Mouse (Mus musculus): ENCODE measurements at regions not wholly inside any gene's neighbourhood (a gene's known extent, or its start where the extent isn't known, plus 50 kb on each side); places are given as distances from the start of the nearest gene placed in this dataset.

- DNase-seq = no peak
Observed at GRCm38 (mm10) chr1:13424524-13424923, 2010.6 kb downstream of the A830018L16Rik start.

- no peak for DNase-seq
Observed at GRCm38 (mm10) chr1:13425601-13426327, 2011.9 kb downstream of the A830018L16Rik start.

DNA sequence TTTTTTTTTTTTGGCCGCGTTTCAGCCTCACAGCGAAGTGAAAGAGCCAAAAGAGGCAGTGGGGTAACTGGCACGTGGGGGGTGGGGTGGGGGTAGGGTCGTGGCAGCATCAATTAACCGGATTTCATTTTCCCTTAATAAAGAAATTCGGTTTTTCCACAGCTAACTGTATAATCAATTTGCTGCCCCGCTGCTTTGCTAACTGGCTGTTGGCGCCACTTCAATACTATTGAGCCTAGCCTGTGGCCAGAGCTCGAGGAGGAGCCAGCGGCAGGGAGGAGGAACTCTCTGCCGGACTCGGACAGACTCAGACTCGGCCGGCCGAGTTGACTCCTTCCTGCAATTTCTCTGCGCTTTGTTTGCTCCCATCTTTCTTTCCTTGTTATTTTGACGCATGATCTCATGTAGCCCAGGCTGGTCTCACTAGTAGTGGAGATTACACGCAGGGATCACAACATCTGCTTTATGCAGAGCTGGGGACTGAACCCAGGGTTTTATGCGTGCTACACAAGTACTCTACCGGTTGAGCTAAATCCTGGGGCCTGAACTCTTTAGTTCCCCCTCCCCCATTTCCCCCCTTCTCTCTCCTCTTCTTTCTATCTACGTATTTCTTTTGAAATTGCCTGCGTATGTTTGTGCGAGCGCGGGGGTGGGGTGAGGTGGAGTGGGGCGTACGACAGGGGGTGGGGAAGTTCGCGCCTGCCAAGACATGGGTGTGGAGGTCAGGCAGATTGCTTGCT is 2012.6 kb downstream of the A830018L16Rik start:
- peak; percentile 66 for DNase-seq

DNA sequence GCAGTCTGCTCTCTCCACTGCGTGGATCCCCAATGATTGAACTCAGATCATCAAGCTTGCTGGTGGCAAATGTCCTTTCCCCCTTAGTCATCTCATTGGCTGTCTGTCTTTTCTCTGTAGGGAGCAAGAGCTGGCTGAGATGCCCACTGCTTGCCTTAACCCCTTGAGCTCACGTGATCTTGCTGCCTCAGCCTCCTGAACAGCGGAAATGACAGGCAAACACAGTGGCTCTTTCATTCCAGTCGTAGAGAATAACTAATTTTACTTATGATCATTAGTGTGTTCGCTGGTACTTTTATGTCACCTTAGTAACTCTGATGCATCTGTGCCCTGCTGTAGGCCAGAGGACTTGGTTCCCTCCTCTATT is 2013.1 kb downstream of the A830018L16Rik start:
- DNase-seq = no peak

- DNase-seq = no peak
Observed at GRCm38 (mm10) chr1:13427501-13428207, 2013.7 kb downstream of the A830018L16Rik start.

- no peak for DNase-seq
Observed at GRCm38 (mm10) chr1:13437747-13438394, 2024.0 kb downstream of the A830018L16Rik start.

GRCm38 (mm10) chr1:13442366-13442765 is 2028.5 kb downstream of the A830018L16Rik start:
- no peak for DNase-seq

GRCm38 (mm10) chr1:13454534-13454933 is 2040.6 kb downstream of the A830018L16Rik start:
- DNase-seq = no peak

DNA sequence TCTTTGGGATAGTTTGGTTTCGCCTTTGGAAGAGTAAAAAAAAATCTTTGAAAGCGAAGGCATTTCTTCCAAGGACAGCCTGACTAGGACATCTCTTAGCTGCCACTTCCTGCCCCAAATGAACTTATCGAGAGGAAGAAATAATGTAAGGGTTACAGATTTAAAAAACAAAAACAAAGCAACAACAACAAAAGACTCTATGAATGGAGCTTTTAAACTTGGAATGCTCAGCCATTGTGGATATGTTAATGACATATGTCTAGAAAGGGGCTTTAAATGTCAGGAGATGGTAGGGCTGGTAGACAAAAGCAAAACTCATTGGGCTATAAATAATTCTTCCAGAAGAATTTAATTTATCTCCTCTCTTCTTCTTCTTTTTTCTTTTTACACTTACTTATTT is 2041.7 kb downstream of the A830018L16Rik start:
- no peak for DNase-seq

DNA sequence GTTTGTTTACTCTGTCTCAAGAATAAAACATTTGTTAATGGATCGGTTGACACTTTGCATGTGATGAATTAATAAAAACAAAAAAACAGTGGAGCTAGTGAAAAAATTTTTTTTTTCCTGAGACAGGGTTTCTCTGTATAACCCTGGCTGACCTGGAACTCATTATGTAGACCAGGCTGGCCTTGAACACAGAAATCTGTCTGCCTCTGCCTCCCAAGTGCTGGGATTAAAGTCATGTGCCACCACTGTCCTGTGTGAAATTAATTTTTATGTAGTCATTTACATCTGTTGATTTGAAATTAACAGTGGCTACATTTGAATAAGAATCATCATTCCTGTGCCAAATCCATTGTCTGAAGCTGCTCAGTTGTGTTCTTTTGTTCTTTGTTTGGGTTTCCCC is 2050.4 kb downstream of the A830018L16Rik start:
- DNase-seq = no peak

- DNase-seq = no peak
Observed at GRCm38 (mm10) chr1:13467174-13467573, 2053.3 kb downstream of the A830018L16Rik start.

DNA sequence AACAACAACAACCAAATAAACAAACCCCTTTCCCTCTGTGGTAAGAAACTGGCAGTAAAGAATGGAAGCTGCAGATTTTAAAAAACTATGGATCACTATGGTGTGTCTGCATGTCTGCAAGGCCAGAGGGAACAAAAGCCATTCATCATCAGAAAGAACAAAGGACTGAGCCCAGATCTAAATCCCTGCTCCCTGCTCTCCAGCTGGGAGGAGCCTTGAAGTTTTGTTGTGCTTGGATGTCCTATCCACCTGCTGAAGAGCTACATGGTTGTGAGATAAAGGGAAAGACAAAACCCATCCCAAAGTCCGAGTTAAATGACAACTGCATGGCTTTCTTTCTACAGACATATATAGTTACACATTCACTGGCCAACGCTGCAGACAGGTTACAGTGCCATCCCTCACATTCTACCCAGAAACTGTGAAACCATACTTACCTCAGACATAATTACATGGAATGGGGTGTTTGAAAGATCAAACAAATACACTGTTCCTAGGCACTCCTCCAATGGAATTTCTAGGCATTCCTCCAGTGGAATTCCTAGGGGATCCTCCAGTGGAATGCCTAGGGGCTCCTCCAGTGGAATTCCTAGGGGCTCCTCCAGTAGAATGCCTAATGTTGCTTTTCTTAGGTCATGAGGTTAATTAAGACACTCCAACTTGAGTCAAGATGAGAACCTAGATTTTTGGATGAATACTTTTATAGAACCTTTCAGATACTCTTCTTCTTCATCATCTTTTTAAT is 2054.2 kb downstream of the A830018L16Rik start:
- no peak for DNase-seq

DNA sequence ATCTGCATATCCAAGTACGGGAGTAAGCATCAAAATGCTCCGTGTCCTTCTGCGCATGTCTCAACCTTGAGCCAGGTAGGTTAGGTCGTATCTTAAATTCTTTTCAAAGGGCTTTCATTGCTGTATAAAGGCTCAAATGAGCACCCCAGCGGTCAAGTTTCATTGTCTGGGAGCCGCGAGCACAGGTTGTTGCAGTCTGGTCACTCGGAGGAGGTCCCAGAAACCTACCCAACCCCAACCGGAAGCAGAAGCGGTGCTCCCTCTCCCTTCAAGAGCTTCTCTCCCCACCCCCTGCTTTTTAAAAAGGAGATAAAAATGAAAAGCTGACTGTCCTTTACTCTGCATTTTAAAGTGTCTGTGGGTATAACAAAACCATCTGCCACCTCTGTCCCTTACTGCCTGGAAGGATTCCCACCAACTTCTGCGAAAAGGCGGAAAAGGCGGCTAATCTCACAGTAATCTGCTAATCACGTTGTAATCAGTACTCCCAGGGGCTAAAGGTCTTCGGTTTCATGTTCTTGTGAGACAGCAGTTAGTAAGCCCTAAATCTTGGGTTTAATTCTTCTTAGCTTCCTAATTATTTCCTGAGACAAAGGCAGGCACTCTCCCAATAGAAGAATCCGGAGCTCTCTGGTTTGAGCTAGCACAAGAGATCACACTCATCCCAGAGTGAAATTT is 2081.0 kb downstream of the A830018L16Rik start:
- no peak for DNase-seq

DNA sequence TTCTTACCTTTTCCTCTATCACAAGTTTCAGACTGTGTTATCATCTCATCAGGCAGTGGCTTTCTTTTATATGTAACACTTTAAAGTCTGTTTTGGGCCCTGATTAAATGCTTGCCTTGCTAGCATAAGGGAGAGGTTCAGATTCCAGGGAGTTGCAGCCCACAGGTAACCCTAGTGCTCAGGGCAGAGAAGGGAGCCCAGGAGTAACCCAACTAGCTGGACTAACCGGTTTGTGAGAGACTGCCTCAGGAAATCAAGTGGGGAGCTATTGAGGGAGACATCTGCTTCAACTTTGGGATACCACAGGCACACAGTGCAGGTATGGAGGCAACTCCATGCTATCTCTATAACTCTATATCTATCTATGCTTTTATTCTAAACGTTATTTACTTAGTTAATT is 2082.5 kb downstream of the A830018L16Rik start:
- no peak for DNase-seq

- peak; percentile 67 for DNase-seq
Observed at GRCm38 (mm10) chr1:13500456-13500855, 2086.6 kb downstream of the A830018L16Rik start.

- DNase-seq = no peak
Observed at GRCm38 (mm10) chr1:13501938-13502337, 2088.0 kb downstream of the A830018L16Rik start.

- DNase-seq = no peak
Observed at GRCm38 (mm10) chr1:13513761-13514160, 2099.9 kb downstream of the A830018L16Rik start.

Data from adrenal gland, postnatal 25 days (tissue).